Mouse (Mus musculus): ENCODE measurements around the gene Psap.

Psap gene

GRCm38 (mm10) chr10:60265252-60265651, 12.2 kb upstream of the Psap start:
- DNase-seq, result no peak

DNA sequence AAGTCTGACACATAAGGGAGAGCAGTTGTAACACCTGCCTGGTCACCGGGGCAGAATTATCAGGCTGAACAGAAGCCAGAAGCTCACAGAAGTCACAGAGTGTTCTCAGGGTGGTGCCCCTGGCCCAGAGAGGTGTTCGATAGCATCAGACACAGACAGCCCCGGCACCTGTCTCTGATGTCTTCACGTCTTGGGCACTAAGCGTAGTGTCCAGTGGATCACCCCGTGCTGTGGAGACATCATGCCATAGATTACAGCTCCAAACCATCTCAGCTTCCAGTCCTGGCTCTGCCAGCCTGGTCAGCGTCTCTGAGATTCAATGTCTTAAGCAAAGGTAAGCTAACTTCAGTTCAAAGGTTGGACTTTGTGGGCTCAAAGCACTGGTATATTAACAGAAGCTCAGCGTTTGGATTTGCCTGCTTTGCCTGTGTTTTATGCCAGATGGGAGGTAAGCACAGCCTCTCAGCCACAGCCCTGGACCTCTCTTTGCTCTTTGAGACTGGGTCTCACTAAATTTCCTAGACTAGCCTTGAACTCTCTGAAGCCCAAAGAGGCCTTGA, 10.5 kb upstream of the Psap start:
- DNase-seq, result no peak

GRCm38 (mm10) chr10:60268738-60269137, 8.7 kb upstream of the Psap start:
- DNase-seq, result no peak

GRCm38 (mm10) chr10:60269141-60270064, 8.0 kb upstream of the Psap start:
- no peak for DNase-seq

DNA sequence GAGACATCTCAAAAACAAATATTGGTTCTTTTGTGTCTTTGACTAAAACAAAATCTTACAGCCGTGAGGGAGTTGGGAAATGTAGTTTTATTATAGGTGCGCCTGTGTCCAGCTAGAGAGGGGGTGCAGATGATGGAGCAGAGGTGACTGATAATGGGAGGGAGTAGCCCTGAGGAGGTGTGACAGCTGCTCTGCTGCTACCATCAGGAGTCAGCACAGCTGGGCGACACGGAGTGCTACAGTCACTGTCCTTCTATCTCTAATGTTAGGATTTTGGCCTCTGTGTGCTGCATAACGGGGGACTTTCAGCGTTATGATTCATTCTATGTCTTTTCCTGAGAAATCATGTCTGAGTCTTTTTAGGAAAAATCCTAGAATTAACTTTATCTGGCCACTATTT, 6.4 kb upstream of the Psap start:
- no peak for DNase-seq

DNA sequence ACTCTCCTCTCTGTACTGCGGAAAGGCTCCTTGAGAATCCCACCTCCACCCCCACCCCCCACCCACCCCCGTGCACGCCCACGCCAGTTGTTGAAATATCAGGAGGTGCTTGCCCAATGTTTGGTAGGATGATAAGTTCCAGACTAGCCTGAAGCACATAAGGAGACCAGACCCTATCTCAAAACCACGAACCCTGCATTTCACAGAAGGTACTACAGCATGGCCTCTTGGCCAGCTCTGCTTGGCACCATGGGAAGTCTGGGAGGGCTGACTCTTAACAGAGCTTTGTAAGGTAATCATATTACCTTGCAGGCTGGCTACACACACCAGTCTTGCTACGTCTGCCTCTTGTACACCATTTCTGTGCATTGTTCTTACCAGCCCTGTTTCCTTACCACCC, 5.2 kb upstream of the Psap start:
- no peak for DNase-seq

GRCm38 (mm10) chr10:60273382-60273781, 4.0 kb upstream of the Psap start:
- no peak for DNase-seq

GRCm38 (mm10) chr10:60278006-60278399, 576 bp downstream of the Psap start:
- DNase-seq, result peak in 1 of 2 experiments; percentile 43

GRCm38 (mm10) chr10:60278786-60279185, 1.4 kb downstream of the Psap start:
- no peak for DNase-seq

DNA sequence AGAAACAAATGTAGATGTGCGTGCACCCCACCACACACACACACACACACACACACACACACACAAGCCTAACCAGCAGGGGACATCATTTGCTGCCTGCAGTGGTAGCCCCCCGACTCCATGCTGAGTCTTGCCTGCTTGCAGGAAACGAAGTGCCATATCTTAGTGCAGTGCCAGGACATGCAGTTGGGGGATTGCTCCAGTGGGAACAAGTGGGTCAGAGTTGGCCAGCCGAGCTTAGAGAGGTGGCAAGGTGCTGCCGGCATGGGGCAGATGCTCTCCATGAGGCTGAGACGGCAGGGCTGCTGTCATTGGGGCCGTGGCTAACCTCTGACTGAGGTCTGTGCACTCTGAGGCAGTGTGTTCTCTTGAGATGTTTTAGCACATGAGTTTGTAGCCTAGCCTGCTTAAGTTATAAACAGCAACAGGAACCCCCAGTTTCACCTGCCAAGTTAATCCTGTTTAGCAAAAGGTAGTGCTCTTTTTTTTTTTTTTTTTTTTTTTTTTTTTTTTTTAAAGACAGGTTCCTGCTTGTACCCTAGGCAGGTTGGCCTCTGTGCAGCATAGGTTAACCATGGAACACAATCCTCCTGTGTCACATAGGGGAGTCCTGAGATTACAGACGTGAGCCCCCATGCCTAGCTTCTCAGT, 2.0 kb downstream of the Psap start:
- DNase-seq, result no peak

- peak; percentile 48 for DNase-seq
These were observed 2.5 kb downstream of the Psap start for GRCm38 (mm10) chr10:60279941-60280301.

GRCm38 (mm10) chr10:60280353-60280752, 2.9 kb downstream of the Psap start:
- DNase-seq, result no peak

DNA sequence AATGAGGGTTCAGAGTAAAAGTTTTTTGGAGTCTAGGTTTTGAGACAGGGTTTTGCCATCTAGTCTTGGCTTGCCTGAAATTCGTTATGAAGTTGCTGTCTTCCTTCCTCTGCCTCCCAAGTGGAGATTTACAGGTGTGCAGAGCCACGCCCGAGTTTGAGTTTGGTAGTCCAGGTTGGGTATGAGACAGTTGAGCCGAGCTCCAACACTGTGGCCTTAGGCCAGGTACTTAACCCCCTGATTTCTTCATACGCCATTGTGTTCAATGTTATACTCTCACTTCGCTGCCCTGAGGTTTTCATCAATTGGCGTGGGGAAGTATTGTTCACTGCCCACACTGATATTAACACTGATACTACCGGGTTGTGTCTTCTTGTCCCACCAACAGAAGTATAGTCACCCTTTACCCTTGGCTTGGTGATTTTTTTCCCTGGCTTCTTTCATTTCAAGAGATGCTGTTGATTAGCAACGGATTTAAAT, 4.2 kb downstream of the Psap start:
- DNase-seq, result no peak

- no peak for DNase-seq
These were observed 4.9 kb downstream of the Psap start for GRCm38 (mm10) chr10:60282116-60283014.

- peak in 1 of 2 experiments; percentile 41 for DNase-seq
These were observed 6.8 kb downstream of the Psap start for GRCm38 (mm10) chr10:60284248-60284647.

- DNase-seq, result no peak
These were observed 7.3 kb downstream of the Psap start for GRCm38 (mm10) chr10:60284676-60285111.

DNA sequence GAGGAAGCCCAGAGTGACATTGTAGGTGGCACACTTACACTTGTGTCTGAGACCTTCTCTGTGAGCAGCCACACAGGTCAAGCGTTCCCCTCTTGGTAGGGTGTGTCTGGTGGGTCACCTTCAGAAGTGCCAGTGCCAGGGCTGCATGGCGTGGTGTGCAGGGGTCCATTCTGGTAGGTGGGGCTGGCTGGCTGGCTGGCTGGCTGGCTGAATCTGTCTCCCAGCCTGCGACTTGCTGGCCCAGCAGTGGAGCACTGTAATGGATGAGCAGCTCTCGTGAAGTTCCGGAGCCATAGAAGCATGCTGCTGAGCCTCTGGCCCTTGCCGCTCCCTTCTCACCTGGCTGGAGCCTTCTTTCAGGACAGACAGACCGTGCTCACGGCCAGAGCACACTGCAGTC, 7.8 kb downstream of the Psap start:
- DNase-seq, result no peak

DNA sequence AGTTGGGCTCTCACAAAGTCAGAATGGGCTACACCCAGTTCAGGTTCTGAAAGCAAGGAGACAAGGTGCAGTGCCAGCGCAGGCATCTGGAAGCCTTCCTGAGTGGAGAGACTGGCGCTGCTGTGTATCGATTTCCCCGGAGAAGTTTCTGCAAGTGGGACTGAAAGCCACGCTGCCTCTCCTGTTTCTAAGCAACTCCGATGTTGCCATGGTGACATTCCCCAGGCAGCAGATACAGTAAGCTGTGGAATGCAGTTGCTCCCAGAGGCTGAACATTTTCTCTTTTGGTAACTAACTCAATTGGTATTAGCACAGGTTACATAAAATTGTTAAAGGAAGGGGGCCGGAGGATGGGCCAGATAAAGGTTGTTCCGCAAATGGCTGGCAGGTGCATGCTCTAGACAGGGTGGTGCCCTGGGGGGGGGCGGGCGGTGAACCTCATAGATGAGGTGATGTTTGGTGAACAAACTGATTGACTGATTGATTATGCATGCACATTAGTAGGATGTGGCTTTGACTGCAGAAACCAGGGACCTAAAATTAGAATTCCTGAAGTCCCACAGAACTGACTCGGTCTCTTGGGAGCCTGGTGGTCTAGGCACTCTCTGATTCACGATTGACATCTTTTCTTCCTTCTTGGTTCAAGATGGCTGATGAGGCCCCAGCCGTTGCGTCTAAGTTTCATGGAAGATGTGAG, 8.4 kb downstream of the Psap start:
- DNase-seq, result no peak

- no peak for DNase-seq
These were observed 9.1 kb downstream of the Psap start for GRCm38 (mm10) chr10:60286546-60286945.

- no peak for DNase-seq
These were observed 9.7 kb downstream of the Psap start for GRCm38 (mm10) chr10:60287161-60287560.

- DNase-seq, result no peak
These were observed 10.3 kb downstream of the Psap start for GRCm38 (mm10) chr10:60287726-60288125.

DNA sequence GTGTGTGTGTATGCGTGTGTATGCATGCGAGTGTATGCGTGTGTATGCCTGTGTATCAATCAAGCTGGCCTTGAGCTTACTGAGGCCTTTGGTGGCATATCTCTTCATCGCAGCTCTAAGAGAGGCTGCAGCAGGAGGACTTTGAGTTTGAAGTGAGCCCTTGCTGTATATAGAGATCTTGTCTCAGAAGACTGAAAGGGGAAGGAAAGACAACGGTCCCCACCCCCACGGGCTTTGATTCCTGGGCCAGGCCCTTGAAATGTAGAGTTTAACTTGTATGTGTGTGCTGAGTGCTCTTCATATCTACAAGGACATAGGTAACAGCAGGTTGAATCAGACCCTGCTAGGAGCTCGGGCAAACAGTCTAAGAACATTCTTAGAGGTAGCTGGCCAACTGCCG, 11.8 kb downstream of the Psap start:
- DNase-seq, result peak in 1 of 2 experiments; percentile 64
